Mouse (Mus musculus) erythroblast, embryonic 14.5 days (primary cell): ENCODE results near the gene App.

Experiments used
- GATA1 ChIP-seq: IDR thresholded peaks from 2 replicates; pipeline ENCODE4 v1.6.1; 2012; ENCODE audit warnings: low read length, inconsistent platforms, mixed read lengths
- TAL1 ChIP-seq: IDR thresholded peaks from 3 replicates; pipeline ENCODE4 v1.6.1; 2012; ENCODE audit warnings: low read length, inconsistent platforms, mixed read lengths

GRCm38 (mm10) chr16:85075330-85075729 lies 98.2 kb downstream of the App start:
- no peak for TF ChIP-seq TAL1
- no peak for TF ChIP-seq GATA1
